Mouse (Mus musculus) ovary, postnatal 10 days (tissue): ENCODE data around the gene Nmnat1.
A peak's percentile ranks its signal among the peaks of the same experiment; 100 is the strongest.
"Not testable (repeated sequence)": the region's sequence is repeated elsewhere in the genome, so short reads cannot be mapped to it uniquely, and the experiment has no call there.

Source experiments
- DNase-seq: peaks from one replicate; pipeline ENCODE4 v3.0.0; 2022; ENCODE audit warnings: low spot score

Nmnat1 gene

DNA sequence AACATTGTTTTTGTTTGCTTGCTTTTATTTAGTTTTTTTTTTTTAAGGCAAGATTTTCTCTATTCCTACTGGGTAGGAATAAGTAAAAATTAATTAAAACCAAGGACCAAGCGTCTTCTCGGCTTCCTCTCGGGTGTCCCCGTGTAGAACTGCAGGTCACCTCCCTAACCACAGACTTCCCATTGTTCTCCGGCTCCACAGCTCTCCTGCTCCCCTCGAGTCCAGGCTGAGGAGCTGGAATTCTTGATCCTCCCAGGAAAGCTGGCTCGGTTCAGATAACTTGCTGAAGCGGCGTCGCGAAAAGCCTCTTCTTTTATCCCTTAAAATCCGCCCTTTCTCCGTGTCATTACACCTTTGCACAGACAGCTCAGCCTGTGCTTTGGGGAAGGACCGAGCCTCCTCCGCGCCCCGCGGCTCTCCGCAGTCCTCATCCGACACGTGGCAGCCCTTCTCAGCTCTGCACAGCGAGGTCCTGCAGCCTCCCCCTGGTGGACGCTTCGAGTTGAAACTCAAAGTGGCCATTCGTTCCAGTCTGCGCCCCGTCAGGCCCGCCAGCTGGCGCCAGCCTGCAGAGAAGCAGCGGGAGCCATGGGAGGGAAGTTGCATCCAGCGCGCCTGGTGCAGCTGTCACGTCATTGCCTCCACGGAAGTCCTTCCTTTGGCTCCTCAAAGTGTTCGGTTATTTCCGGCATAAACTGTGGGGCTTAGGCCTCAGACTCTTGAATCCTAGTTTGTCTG lies 39.9 kb downstream of the Nmnat1 start:
- peak; percentile 72 for DNase-seq

DNA sequence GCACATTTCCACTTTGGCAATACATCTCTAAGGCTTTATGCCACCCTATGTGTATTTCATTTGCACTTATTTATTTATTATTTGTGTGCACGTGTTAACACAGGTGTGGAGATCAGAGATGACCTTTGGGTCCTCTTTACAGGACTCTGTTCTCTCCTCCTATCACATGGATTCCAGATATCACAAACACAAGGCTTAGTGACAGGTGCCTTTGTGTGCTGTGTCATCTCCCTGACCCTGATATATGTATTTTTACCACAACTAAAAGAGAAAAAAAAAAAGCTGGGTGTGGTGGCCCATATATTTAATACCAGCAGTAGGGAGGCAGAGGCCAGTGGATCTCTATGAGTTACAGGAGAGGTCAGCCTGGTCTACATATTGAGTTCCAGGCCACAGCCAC lies 40.5 kb downstream of the Nmnat1 start:
- no peak for DNase-seq

DNA sequence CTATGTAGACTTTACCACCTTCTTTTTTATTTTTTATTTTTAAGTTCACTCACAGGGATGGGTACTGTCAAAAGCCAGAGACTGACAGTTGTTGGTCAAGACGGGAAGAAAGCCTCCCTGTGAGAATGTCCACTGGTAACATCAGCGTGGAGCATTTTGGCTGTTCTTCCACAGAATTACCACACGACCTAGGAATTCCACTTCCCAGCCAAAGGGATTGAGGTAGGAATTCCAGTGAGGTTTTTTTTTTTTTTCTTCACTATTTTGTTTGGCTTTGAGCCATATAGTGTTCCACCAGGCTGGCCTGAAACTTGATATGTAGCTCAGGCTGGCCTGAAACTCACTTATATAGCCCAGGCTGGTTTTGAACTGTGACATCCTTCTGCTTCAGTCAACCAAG lies 42.6 kb downstream of the Nmnat1 start:
- no peak for DNase-seq

DNA sequence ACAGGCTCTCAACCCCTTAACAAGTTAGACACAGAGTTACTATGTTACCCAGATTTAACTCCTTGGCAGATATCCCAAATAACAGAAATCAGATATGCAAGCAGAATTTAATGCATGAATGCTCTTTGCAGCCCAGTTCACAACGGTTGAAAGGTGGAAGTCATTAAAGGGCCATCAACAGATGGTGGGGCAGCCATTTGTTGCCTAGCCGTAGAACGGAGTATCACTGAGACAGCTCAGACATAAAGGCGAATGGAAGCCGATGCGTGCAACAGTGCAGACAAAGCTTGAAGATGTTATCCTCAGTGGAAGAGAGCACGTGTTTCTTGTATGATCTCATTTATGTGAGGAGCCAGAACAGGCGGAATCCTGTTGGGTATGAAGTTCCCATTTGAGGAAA lies 44.4 kb downstream of the Nmnat1 start:
- no peak for DNase-seq

DNA sequence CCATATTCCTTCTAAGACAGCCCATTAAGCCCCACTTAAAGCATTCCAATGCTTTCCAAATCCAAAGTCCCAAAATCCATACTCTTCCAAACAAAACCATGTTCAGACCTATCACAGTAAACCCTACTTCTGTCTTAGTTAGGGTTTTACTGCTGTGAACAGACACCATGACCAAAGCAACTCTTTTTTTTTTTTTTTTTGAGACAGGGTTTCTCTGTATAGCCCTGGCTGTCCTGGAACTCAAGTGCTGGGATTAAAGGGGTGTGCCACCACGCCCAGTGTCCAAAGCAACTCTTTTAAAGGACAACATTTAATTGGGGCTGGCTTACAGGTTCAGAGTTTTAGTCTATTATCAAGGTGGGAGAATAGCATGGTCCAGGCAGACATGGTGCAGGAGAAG lies 53.1 kb downstream of the Nmnat1 start:
- not testable (repeated sequence) for DNase-seq

DNA sequence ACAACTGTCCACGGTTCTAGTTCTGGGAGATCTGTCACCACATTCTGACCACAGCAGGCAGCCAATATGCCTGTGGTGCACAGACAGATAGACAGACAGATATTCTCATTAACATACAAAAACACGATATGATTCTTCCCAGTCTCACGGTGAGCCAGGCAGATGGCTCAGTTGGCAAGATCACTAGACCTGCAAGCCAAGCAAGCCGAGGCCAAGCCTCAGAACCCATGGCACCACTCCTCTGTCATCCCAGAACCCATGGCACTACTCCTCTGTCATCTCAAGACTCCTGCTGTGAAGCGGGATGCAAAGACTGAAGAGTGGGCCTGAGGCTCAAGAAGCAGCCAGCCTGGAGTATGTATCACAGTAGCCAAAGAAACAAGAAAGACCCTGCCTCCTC lies 55.4 kb downstream of the Nmnat1 start:
- DNase-seq = no peak

DNA sequence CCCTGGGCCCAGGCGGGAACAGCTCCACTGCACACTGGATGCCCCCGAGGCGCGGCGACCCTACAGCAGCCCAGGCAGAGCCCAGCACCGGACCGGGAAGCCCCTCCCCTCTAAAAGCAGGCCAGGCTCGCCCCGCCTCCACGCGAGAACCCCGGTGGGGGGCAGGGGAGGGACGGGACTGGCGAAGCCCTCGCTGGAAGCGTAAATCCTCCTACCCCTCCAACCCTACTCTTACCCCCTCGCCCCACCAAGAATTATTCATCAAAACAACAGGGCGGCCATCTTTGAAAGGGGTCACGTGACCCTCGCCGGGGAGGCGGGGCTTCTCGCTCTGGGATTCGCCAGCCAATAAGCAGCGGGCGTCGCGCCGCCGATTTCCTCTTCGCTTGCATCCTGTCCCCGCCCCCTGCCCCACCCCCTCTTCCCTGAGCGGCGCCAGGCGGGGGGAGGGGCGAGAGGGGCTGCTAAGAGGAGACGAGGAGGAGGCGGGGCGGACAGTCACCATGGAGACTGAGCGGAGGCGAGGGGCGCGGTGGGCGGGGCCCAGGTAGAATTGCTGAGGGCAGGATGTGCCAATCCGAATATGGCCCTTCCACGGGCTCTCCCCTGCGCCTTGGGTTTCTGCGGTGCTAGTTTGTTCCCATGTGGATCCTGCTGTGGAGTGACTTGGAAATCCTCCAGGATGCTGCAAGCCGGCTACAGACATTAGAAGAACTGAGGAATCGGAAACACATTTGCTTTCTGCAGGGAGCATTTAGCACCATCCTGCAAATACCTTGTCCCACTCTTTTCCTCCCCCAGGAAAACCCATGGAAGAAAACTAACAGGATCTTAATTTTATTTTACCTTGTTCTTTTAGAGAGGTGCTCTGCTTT lies 58.4 kb downstream of the Nmnat1 start, which contains the start of gene Ube4b:
Gene Ube4b (minus strand): TSS at position 425 of the 875 bp plus-strand sequence.
- peak; percentile 87 for DNase-seq

DNA sequence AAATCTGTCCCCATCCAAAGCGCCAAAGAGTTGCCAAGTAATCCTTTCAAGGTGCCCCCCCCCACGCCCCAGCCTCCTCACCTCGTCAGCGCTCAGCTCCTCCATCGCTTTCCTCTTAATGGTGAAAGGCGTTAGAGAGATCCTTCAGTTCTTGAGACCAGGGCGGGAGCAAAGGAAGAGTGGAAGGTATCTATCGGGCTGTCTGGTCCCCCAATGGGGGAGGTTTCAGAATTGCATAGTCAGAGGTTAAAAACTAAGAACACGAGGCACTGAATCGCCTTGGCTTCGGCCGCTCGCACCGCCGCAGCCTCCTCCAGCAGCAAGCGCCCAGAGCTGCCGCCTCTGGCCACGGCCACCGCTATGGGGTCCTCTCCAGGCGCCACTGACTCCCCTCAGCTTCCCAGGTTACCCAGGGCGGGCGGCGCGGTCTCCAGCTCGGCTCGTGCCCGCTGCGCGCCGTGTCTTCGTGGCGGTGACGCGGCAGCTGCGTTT lies 59.2 kb downstream of the Nmnat1 start:
- peak; percentile 10 for DNase-seq

DNA sequence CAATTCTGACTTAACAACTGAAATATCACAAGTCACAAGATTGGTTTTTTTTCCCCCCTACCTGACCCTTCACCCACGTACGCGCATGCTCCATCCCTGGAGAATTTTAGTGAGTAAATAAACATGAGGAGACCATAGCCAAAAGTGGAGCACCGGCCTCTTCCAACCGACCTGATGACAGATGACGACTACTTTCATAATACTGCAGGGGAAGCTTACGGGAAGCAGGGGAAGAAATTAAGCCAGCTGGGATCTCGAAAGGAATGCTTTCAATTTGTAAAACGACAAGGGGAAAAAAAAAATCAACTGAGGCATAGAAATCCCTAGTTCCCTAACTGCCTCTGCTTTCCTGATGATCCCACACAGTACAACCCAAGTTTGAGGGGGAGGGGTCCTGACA lies 60.2 kb downstream of the Nmnat1 start:
- DNase-seq = no peak

DNA sequence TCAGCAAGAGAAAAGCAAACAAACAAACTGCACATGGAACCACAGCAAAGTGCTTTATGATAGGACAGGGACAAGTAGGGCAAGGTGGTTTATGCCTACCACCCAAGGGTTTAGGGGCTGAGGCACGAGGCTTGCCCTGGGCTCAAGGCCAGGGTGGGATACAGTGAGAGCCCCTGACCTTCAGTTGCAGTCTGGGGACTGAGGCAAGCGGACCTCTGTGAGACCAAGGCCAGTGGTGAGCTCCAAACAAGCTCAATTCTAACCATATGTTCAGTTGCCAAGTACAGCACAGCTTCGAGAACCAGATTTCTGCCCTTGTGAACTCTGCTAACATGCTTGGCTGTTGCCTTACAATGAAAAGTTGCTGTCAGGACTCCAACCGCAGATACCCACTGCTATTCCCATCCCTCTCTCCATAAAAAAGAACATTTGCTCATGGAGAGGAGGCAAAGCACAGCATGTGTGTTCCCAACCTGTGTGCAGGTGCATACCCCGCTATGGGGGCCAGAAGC lies 67.1 kb downstream of the Nmnat1 start:
- no peak for DNase-seq
